Mouse (Mus musculus) left cerebral cortex, adult 11 months (tissue): ENCODE data around the gene Zfp865.
"Not testable (repeated sequence)": the region's sequence is repeated elsewhere in the genome, so short reads cannot be mapped to it uniquely, and the experiment has no call there.

Experiments used
- DNase-seq: peaks from one replicate; pipeline ENCODE4 v3.0.0; 2022; ENCODE audit warnings: low spot score

The Zfp865 gene

DNA sequence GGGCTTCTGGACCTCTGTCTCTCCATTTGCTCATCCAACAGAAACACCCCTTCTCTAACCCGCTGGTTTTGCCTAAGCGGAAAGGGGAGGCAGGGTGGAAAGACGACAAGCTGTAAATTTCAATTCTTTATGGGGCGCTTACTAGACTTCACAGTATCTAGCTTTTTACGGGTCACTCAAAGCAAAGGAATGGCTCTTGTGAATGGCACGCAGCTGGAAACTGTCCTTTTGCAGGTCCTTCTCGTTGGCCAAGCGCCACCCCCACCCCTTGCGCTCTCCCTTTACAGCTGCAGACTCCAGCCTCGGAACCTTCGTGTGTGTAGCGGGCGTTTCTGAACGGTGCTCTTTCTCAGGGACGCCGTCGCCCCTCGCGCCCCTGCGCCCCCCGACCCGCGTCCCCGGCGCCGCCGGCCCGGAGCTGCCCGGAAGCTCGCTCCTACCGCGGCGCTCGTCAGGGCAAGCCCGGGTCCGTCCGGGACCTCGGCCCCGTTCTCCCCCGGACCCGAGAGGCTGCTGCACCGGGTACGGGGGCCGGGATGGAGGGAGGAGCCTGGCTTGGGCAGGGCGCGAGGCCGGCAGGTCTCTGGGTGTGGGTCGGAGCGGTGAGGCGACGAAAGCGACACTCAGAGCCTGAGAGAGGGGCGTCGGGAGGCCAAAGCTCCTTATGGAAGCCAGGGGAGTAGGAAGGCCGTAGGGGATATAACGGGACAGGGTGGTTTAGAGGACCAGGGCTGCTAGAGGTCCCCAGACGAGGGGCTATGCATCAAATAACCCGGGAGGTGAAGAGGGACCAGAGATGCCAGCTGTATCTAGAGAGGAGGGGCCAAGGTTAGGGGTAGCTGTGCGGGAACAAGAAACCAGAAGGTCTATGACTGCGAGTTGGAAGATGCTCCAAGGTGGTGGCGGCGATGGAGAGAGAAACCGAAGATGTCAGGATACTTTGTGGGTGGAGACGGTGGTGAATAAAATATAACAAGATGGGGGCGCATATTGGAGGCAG, 31.3 kb downstream of the Zfp865 start, which contains the start of gene Zfp580:
TSS of gene Zfp580 (plus strand) at position 346 of the 1,000 bp plus-strand sequence.
- DNase-seq: peak; percentile 65

DNA sequence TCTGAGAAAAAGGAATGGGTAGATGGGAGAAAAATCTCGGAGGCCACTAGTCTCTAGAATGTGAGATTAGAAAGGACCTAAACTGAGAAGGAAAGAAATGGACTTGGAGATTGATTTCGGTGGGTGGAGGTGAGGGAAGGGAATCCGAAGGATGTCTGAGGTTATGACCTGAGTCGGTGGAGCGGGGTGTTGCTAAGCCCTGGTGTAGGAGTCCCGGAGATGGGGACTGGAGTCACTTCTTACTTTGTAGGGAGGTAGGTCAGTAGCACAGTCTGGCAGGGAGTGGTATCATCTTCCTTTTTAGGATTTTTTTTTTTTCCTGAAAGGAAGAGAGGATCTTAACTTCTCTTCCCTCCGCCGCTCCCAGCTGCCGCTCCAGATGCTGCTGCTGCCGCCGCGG, 32.3 kb downstream of the Zfp865 start:
- DNase-seq: no peak

DNA sequence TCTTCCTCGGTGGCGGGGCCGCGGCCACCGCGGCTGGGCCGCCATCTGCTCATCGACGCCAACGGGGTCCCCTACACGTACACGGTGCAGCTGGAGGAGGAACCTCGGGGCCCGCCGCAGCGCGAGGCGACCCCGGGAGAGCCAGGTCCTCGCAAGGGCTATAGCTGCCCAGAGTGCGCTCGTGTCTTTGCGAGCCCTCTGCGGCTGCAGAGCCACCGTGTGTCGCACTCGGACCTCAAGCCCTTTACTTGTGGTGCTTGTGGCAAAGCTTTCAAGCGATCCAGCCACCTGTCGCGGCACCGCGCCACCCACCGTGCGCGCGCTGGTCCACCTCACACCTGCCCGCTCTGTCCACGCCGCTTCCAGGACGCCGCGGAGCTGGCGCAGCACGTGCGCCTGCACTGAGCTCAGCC, 32.8 kb downstream of the Zfp865 start:
- DNase-seq: no peak

DNA sequence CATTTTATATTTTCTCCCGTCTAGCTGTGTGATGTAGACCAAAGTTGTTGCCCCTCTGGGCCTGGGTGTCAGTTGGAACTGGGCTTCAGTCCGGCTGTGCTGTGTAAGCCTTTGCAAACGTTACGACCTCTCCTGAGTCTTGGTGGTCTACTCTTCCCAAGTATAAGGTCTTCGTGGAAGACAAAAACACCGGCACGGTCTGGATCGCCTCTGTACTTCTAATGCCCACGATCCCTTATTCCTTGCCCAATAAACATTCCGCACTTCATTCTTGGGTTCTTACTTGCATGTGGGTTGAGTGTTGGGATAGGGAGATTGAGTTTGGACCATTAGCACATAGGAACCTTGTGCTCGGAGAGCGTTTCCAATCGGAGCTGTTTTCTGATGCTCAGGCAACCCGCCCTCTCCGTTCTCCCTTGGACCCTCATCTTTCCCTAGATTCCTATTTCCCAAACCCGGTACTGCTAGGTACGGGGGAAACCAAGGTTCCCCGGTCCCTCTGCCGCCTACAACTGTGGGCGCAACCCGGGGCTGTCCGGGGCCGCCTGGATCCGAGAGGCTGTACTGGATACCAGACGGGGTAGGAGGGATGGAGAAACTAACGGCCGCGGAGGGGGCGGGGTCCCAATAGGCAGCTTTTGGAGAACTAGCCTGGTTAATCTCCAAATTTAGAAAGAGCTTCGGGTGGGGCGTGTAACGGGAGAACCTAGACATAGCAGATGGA, 33.4 kb downstream of the Zfp865 start:
- no peak for DNase-seq

DNA sequence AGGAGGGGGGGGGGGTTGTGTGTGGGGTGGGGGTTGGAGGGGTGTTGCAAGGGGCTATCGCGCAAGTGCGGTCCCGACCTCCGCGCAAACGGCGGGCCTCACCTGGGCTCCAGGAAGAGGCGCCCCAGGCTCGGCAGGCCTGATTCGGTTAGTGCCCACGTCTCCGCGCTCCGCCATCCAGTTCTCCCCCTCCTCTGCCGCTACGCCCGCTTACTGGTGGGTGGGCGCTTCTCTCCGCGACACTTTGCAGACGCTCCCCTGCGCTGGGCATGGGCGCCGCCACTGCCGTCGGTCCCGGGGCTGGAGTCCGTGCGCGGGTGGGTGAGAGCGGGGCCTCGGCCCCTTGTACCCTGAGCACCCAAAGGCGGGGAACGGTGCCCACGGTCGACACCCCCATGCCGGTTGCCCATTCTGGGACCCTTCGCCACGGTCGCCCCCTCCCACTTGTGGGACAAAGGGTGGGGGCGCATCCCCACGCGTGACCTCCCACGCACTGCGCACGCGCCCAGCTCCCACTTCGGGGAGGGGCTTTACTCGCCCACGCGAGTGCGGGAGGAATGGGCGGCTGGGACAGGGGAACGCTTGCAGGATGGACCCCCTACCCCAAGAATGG, 36.6 kb downstream of the Zfp865 start:
- DNase-seq: no peak

DNA sequence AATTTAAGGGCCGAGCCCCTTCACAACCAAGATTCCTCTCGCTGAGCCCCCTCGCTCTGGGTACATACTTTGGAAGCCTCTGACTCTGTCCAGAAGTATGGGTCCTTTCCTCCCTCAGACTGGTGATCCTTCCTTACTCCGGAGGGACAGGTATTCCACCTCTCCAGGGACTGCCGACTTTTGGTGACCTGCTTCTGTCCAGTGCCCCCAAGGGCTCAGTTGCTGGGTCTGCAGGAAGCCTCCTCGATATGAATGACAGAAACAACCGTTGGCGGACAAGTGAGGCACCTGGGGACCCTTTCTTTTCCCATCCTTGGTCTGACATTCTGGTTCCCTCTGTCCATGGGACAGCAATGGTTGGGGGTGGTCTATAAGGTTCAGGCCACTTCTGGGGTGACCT, 37.2 kb downstream of the Zfp865 start:
- no peak for DNase-seq

DNA sequence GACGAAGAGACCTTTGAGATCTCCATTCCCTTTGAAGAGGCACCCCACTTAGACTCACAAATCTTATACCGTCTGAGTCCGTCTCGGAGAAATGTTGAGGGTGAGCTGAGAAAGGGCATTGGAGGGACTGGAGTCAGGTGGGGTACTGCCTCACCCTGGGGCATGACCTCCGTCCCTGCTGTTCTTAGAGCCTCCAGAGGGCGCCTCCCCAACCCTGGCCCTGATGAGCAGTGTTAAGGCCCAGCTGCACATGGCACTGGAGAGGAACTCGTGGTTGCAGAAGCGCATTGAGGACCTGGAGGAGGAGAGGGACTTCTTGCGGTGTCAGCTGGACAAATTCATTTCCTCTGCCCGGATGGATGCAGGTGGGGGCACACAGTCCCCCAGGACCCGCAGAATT, 37.6 kb downstream of the Zfp865 start:
- DNase-seq: no peak

DNA sequence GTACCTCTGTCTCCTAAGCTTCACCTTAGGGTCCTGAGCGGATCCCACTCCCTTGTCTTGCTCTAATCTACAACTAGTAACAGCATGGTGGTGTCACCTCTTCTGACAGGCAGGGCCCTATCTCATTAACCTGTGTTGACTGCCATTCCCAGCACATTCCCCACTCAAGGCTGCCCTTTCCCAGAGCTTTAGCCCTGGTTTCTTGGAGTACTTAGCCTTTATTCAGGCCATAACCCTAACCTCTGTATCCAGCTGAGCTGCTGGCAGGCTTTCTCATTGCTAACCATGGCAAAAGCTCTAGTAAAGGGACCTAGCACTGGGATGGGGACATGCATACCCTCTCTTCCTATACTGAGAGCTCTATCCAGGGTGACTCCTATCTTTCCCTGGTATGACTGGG, 38.5 kb downstream of the Zfp865 start:
- DNase-seq: no peak

DNA sequence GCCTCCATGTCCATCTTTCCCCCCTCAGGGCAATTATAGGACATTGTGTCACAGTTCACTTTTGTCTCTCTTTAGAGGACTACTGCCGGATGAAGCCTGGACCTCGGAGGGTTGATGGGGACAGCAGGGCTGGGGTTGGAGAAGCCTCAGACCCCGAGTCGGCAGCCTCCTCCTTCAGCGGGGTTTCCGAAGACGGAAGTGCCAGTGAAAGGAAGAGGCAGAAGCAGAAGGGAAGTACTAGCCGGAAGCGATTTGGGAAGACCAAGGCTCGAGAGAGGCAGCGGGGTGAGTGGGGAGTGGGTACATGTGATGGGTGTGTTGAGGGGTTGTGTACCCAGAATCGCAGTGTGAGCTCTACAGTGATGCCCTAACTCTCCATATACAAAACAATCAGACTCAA, 39.2 kb downstream of the Zfp865 start:
- DNase-seq: no peak

DNA sequence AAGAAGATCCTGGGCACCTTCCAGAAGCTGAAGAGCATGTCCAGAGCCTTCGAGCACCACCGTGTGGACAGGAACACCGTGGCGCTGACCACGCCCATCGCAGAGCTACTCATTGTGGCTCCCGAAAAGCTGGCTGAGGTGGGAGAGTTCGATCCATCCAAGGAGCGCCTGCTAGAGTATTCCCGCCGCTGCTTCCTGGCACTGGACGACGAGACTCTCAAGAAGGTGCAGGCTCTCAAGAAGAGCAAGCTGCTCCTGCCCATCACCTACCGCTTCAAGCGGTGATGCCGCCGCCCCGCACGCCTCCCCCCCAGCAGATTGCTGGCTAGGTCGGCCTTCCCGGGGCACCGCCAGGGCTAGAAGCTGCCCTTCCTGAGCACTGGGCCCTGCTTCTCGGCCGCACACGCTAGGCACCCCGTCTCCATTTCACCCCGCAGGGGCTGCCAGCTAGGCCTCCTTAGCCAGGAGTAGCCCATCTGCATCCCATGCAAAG, 40.1 kb downstream of the Zfp865 start:
- DNase-seq: no peak

DNA sequence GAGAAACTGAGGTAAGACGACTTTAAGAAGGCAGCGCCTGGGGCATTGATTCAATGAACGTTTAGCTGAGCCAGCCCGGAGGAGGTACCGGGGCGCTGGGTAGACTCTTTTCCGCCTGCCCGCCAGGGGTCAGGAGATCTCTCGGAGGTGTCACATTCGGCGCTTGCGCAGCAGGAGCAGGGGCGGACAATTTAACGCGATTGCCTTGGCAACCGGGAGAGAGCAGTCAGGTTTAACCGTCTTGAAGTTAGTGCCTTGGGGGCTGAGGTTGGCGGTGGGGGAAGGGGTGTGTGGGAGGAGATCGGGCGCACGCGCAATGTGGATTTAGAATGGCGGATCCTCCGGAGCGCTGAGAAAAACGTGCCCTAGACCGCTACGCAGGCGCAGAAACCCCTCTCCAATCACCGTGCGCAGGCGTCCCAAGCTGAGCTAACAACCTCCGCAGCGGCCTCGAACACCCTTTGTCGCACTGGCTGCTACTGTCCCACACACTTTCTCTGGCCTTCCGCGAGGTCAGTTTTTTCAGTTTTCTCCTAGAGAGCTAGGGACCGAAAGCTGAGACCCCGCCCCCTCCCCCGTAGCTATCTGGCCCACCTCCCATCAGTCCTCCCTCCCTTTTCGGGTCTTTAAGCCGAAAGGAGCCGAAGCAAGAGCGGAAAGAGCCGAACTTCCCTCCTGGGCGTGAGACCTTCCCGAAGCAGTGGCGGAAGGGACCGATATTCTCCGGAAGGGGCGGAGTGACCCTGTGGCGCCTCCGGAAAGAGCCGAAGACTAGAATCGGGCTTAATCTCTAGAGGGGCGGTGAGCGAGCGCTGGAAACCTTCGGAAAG, 41.0 kb downstream of the Zfp865 start:
- peak; percentile 96 for DNase-seq

DNA sequence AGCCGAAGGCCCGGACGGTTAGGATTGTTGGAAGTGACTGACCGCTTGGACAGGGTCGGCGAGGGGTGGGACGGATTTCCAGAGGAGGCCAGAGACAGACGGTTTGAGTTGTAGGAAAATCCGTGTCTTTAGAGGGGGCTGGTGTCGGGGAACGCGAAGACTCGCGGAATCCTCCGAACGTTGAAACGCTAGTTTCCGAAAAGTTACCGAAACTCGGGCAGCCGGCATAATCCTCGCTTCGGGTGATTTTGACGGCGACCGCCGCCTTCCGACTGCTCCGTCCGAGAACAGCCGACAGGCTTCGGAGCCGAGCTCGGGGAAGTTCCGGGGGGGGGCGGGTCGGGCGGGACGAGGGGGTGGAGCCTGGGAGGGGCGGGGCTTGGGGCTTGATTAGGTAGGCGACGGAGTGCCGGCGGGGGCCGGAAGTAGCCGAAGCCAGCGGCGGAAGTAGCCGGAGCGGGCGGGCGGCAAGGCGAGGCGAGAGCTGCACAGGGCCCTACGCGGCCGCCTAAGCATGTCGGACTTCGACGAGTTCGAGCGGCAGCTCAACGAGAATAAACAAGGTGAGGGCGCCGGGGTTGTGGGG, 41.7 kb downstream of the Zfp865 start, which contains the start of gene U2af2:
TSS of gene U2af2 (plus strand) at position 370 of the 586 bp plus-strand sequence.
- peak; percentile 86 for DNase-seq

DNA sequence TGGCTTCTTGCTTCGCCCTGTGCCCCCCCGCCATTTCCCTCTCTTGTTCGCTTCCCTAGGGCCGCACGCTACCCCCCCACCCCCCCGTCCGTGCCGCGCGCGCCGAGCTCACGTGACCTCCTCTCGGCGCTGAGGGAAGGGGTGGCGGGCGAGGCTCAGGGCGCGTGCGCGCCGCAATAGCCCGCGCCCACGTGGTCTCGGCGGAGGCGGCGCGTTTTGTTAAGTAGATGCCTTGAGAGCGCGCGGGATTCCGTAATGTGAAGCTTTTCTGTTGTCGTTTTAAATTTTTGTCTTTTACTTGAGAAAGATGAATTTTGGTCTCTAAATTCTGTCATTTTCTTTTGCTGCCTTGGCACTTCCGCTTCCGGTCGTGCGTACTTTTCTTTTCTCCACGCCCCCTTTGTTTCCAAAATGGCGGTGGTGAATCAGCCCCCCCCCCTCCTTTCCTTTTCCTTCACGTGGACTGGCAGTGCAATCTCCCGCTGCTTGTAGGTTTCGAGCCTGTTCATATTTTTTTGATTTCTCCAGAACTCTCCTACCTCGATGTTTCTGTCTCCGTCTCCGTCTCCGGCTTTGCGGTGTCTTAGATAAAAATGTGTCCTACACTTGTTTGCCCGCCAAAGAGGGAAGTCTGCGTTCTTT, 42.3 kb downstream of the Zfp865 start:
- no peak for DNase-seq

DNA sequence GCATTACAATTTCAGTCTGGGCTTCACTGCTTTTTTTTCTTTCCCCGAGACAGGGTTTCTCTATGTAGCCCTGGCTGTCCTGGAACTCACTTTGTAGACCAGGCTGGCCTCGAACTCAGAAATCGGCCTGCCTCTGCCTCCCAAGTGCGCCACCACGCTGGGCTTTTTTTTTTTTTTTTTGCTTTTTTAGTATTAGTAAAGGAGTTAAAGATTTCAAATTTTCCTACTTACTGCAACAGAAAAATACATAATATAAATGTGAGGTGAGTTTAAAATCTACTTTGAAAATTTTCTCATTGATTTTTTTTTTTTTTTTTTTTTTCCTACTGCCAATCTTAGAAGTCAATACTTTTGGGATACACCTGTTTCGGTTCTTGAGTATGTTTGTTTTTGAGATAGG, 44.7 kb downstream of the Zfp865 start:
- no peak for DNase-seq

DNA sequence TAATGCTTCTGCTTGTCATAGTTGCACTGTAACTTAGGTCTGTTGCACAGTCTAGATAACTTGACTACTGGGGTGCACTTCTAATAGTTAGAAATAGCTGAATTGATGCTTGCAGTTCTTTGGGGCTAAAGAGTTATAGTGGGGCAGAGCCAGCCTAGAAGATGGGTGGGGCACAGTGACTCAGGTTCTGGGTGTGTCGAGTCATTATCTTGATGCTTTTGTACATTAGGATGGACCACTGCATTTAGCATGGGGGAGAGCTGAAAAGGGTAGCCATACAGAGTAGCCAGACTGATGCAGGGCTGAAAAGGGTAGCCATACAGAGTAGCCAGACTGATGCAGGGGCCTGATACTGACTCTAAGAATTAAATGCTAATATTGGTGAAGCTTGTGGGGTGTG, 53.4 kb downstream of the Zfp865 start:
- no peak for DNase-seq

DNA sequence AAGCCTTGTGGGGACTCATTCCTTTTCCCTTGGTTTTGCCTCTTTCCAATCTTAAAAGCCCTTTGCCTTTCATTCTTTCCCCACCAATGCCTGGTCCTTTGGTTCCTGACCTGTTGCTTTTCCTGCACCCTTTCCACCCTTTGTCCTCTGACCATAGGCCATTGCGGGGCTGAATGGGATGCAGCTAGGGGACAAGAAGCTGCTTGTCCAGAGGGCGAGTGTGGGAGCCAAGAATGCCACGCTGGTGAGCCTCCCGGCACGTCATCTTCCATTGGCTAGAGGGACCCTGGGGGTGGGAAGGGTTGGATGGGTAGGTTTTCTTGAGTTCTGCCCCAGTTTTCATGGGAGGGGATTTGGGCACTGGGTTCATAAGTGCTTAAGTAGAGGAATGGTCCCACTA, 54.8 kb downstream of the Zfp865 start:
- no peak for DNase-seq

DNA sequence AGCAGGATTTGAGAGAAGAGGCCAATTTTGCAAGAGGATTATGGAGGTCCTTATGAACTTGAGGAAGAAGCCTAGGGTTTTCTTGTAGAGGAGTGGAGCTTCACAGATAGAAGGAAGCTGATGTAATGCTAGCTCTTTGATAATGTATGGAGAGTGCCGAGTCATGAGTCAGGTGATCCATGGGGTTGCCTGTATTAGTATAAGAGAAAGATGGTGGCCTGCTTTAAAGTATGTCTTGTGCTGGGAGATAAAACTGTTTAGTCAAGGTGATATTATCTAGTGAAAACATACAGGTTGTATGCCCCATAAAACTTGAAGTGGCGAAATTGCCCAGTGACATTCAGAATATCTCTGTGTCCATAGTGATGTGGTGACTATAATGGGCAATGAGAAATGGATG, 56.8 kb downstream of the Zfp865 start:
- no peak for DNase-seq

DNA sequence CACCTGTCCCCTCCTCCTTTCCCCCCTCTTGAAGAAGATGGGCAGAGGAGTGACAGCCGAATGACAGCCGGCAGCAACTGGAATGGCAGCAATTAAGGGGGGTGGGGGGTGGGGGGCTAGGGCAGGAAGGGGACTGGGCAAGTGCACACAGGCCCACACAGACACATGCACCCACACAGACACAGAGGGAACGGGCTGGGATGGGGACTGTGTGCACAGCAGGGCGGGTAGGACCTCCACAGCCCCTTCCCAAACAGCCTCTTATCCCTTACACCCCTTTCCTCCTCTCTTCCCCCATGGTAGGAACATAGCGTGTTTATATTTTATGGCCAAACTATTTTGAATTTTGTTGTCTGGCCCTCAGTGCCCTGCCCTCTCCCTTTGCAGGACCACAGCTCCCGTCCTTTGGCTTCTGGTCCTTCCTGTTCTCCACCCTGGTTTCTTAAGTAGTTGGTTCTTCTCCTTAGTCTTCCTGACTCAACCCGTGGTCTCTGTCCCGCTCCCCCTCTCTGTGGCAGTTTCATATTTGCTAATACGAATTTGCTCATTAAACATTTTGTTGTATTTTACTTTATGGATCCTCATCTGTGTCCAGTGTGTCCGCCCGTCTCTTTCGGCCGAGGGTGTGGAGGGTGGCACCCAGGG, 59.3 kb downstream of the Zfp865 start:
- DNase-seq: not testable (repeated sequence)

DNA sequence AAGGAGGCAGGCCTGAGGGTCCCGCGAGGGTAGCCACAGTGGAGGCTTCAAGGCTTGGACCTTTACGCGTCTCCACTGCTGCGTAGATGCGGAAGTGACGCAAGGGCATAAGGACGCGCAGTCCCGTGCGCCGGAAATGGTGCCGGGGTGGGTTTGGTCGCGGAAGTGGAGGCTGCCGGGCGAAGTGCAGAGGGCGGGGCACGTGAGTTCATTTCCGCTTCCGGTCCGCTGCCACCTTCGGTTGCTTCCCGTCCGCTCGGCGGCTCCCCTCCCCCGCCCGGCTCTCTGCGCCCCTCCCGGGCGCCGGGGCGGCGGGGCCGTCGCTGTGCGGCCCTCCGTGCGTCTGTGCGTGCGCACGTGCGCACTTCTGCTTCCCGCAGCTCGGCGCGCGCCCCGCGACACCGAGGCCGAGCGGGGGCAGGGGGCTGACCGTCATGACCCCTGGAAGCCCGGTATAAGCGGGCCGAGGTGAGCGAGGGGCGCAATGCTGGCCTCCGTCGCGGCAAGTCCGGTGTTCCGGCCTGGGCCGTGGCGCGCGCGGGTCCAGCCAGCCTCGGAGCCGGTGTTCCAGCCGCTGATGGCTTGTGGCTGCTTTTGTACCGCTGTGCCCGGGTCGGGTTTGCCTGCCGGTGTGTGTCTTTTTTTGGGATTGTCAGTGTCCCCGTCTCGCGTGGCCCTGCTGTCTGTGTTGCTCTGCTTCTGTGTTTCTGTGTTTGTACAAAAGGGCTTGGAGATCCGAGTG, 60.0 kb downstream of the Zfp865 start, which contains the start of gene Epn1:
TSS of gene Epn1 (plus strand) at position 226 of the 742 bp plus-strand sequence.
- DNase-seq: peak; percentile 92
